ENCODE assay signal across 24 mouse cellular contexts in the genomic region with DNA sequence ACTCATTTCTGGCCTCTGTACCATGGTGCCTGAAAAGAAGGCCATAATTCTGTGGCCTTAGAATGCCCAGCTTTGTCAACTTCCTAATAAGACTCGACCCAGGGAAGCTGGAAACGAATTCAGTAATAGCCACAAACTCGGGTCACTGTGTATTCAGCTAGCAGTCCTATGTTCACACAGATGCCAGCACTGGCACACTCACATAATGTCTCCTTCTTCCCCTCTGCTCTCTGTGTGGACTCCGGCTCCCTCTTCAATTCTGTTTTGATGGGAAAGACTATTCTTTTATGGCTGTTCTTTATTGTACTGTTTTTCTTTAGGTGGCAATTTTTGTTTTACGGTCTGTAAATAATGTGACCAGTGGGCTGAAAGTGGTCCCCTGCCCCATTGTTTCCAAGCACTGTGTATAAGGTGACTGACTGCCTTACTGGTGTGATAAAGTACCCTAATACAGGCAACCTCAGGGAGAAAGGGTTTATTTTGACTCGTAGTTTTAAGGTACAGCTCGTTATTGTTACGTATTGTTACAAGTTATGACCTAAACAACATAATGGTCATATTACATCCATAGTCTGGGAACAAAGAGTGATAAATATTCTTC.
DNase-seq lines count a peak whose midpoint lies in the region; ATAC-seq and TF ChIP-seq lines count a peak whose summit lies in the region.
"Had no signal": no experiment of that assay in that cellular context is flagged by ENCODE, and none has a peak within 500 bp of the region (broad histone marks: within the 10 kb centered on the region; RNA-seq: fewer than 3 reads in every experiment).

No protein-coding gene starts in this region.

- H3K36me3 ChIP-seq in hindbrain, embryonic 16.5 days (ENCODE audit: control insufficient read depth, insufficient read depth, low read length) = no peaks in the 10 kb centered on the region
- H3K36me3 ChIP-seq in hindbrain, embryonic 11.5 days (ENCODE audit: control insufficient read depth, insufficient read depth, low read length) = no peaks in the 10 kb centered on the region
- no peaks in the 10 kb centered on the region for H3K36me3 ChIP-seq in neural tube, embryonic 12.5 days
- H3K36me3 ChIP-seq in neural tube, embryonic 14.5 days (ENCODE audit: control insufficient read depth, insufficient read depth, low read length) = no peaks in the 10 kb centered on the region
- H3K36me3 ChIP-seq in stomach, postnatal 0 days (ENCODE audit: control insufficient read depth, insufficient read depth, low read length) = no peaks in the 10 kb centered on the region
- H3K36me3 ChIP-seq: embryonic facial prominence, embryonic 10.5 days; embryonic facial prominence, embryonic 12.5 days; forebrain, embryonic 15.5 days; G1E had no signal

- no peaks in the 10 kb centered on the region for H3K9me3 ChIP-seq in hindbrain, embryonic 16.5 days (ENCODE audit: control insufficient read depth, low read length)
- H3K9me3 ChIP-seq in hindbrain, embryonic 11.5 days (ENCODE audit: control insufficient read depth, low read length) = no peaks in the 10 kb centered on the region
- no peaks in the 10 kb centered on the region for H3K9me3 ChIP-seq in neural tube, embryonic 12.5 days
- no peaks in the 10 kb centered on the region for H3K9me3 ChIP-seq in neural tube, embryonic 14.5 days (ENCODE audit: control insufficient read depth, low read length)
- H3K9me3 ChIP-seq in stomach, postnatal 0 days (ENCODE audit: control insufficient read depth, low read length) = no peaks in the 10 kb centered on the region
- H3K9me3 ChIP-seq: embryonic facial prominence, embryonic 10.5 days; embryonic facial prominence, embryonic 12.5 days; forebrain, embryonic 13.5 days; forebrain, embryonic 15.5 days; G1E had no signal

- H3K4me3 ChIP-seq in hindbrain, embryonic 16.5 days (ENCODE audit: low read length) = no peak overlapping the region
- no peak overlapping the region for H3K4me3 ChIP-seq in hindbrain, embryonic 11.5 days (ENCODE audit: low read depth, low read length)
- H3K4me3 ChIP-seq in neural tube, embryonic 12.5 days = no peak overlapping the region
- H3K4me3 ChIP-seq in neural tube, embryonic 14.5 days (ENCODE audit: low read depth, low read length) = no peak overlapping the region
- H3K4me3 ChIP-seq in stomach, postnatal 0 days (ENCODE audit: low read depth, low read length) = no peak overlapping the region
- H3K4me3 ChIP-seq: embryonic facial prominence, embryonic 10.5 days; embryonic facial prominence, embryonic 12.5 days; forebrain, embryonic 13.5 days; forebrain, embryonic 15.5 days had no signal

- no peak overlapping the region for H3K9ac ChIP-seq in hindbrain, embryonic 16.5 days (ENCODE audit: low read depth, low read length)
- no peak overlapping the region for H3K9ac ChIP-seq in hindbrain, embryonic 11.5 days (ENCODE audit: low read depth, low read length)
- H3K9ac ChIP-seq in neural tube, embryonic 12.5 days = no peak overlapping the region
- H3K9ac ChIP-seq in neural tube, embryonic 14.5 days (replicated peaks; ENCODE audit: low read depth, low read length) = no peak overlapping the region
- H3K9ac ChIP-seq in stomach, postnatal 0 days (ENCODE audit: low read length) = no peak overlapping the region
- H3K9ac ChIP-seq: embryonic facial prominence, embryonic 12.5 days; forebrain, embryonic 13.5 days; forebrain, embryonic 15.5 days had no signal

- intact Hi-C loops in heart, postnatal 36 days (cut with DNase I) = no loop called here

- no peak overlapping the region for H3K27ac ChIP-seq in hindbrain, embryonic 16.5 days (ENCODE audit: low read depth, low read length)
- no peak overlapping the region for H3K27ac ChIP-seq in hindbrain, embryonic 11.5 days (ENCODE audit: low read depth, low read length)
- H3K27ac ChIP-seq in neural tube, embryonic 12.5 days = no peak overlapping the region
- no peak overlapping the region for H3K27ac ChIP-seq in neural tube, embryonic 14.5 days (ENCODE audit: low read depth, low read length)
- H3K27ac ChIP-seq in stomach, postnatal 0 days (replicated peaks) = no peak overlapping the region
- H3K27ac ChIP-seq: embryonic facial prominence, embryonic 10.5 days; embryonic facial prominence, embryonic 12.5 days; forebrain, embryonic 13.5 days; forebrain, embryonic 15.5 days had no signal

- TF ChIP-seq EP300 in stomach, postnatal 0 days (optimal IDR thresholded peaks at IDR 0.05) = no peak

- H3K4me2 ChIP-seq in hindbrain, embryonic 16.5 days (ENCODE audit: low read length) = no peak overlapping the region
- H3K4me2 ChIP-seq in hindbrain, embryonic 11.5 days (replicated peaks; ENCODE audit: low read depth, low read length) = no peak overlapping the region
- no peak overlapping the region for H3K4me2 ChIP-seq in neural tube, embryonic 12.5 days (replicated peaks)
- no peak overlapping the region for H3K4me2 ChIP-seq in neural tube, embryonic 14.5 days (ENCODE audit: low read depth, low read length)
- no peak overlapping the region for H3K4me2 ChIP-seq in stomach, postnatal 0 days (replicated peaks; ENCODE audit: low read depth)
- H3K4me2 ChIP-seq: embryonic facial prominence, embryonic 12.5 days; forebrain, embryonic 13.5 days; forebrain, embryonic 15.5 days had no signal

- peak; percentile 42; the same call in 1 of the 2 replicates for ATAC-seq in hindbrain, embryonic 16.5 days
- no peak for ATAC-seq in hindbrain, embryonic 11.5 days (ENCODE audit: low FRiP score)
- peak; percentile 67; the same call in 1 of the 2 replicates for ATAC-seq in neural tube, embryonic 12.5 days (ENCODE audit: low FRiP score, low read depth)
- peak; percentile 65; the same call in 1 of the 2 replicates for ATAC-seq in neural tube, embryonic 14.5 days (ENCODE audit: low read depth)
- ATAC-seq in stomach, postnatal 0 days (ENCODE audit: low FRiP score, low TSS enrichment) = no peak
- ATAC-seq: activated CD4-positive, CD25-positive, alpha-beta regulatory T cell, adult 4 months; CD4-positive, CD25-positive, alpha-beta regulatory T cell, adult 4 months; forebrain, embryonic 13.5 days; forebrain, embryonic 15.5 days; Patski had no signal

- TF ChIP-seq CTCF in stomach, postnatal 0 days (IDR thresholded peaks at IDR 0.05; ENCODE audit: low read depth) = no peak

- H3K4me1 ChIP-seq in hindbrain, embryonic 16.5 days (ENCODE audit: control insufficient read depth, insufficient read depth, low read depth, low read length) = no peaks in the 10 kb centered on the region
- H3K4me1 ChIP-seq in hindbrain, embryonic 11.5 days (replicated peaks; ENCODE audit: control insufficient read depth, insufficient read depth, low read length) = no peaks in the 10 kb centered on the region
- H3K4me1 ChIP-seq in neural tube, embryonic 12.5 days = no peaks in the 10 kb centered on the region
- 0 out of 2 replicates have a peak, but pooled peaks cover 4% of the 10 kb centered on the region for H3K4me1 ChIP-seq in neural tube, embryonic 14.5 days (ENCODE audit: control insufficient read depth, insufficient read depth, low read length)
- no peaks in the 10 kb centered on the region for H3K4me1 ChIP-seq in stomach, postnatal 0 days (replicated peaks; ENCODE audit: control insufficient read depth, insufficient read depth)
- H3K4me1 ChIP-seq: embryonic facial prominence, embryonic 10.5 days; embryonic facial prominence, embryonic 12.5 days; forebrain, embryonic 13.5 days; forebrain, embryonic 15.5 days had no signal

- no peaks in the 10 kb centered on the region for H3K27me3 ChIP-seq in hindbrain, embryonic 16.5 days (replicated peaks; ENCODE audit: control insufficient read depth, insufficient read depth, low read length)
- no peaks in the 10 kb centered on the region for H3K27me3 ChIP-seq in hindbrain, embryonic 11.5 days (ENCODE audit: control insufficient read depth, insufficient read depth, low read length)
- no peaks in the 10 kb centered on the region for H3K27me3 ChIP-seq in neural tube, embryonic 12.5 days (replicated peaks)
- H3K27me3 ChIP-seq in neural tube, embryonic 14.5 days (ENCODE audit: control insufficient read depth, insufficient read depth, low read length) = no peaks in the 10 kb centered on the region
- no peaks in the 10 kb centered on the region for H3K27me3 ChIP-seq in stomach, postnatal 0 days (ENCODE audit: control insufficient read depth, insufficient read depth, low read length)
- H3K27me3 ChIP-seq: CH12.LX; embryonic facial prominence, embryonic 12.5 days; forebrain, embryonic 13.5 days; forebrain, embryonic 15.5 days; Patski had no signal

- 72% methylated on average over 8 of the region's 8 CpGs for WGBS in hindbrain, embryonic 16.5 days
- 74% methylated on average over 8 of the region's 8 CpGs for WGBS in hindbrain, embryonic 11.5 days
- WGBS in neural tube, embryonic 12.5 days = 24% methylated on average over 8 of the region's 8 CpGs
- 15% methylated on average over 8 of the region's 8 CpGs for WGBS in neural tube, embryonic 14.5 days
- WGBS in stomach, postnatal 0 days = 77% methylated on average over 8 of the region's 8 CpGs

- DNase-seq in hindbrain, embryonic 11.5 days (ENCODE audit: low spot score) = no peak
- DNase-seq in heart, postnatal 36 days = no peak
- DNase-seq in stomach, postnatal 0 days (ENCODE audit: low spot score) = no peak
- DNase-seq: adrenal gland, adult 8-10 months; adrenal gland, postnatal 14 days; adrenal gland, postnatal 36 days; B cell, adult 2 months; cerebellum, adult 11-12 months; cerebellum, adult 2 months; cerebellum, adult 9-10 months; cerebellum, postnatal 10 days; cerebellum, postnatal 25 days had no signal

Comparison
In these comparisons a context has a peak if more than half of its experiments do, and no peak if none do; other contexts are left out.
1. ATAC-seq: peak in hindbrain, embryonic 16.5 days (single experiment), neural tube, embryonic 12.5 days (single experiment) and neural tube, embryonic 14.5 days (single experiment); none in hindbrain, embryonic 11.5 days (single experiment) and stomach, postnatal 0 days (single experiment).